In genomic region chr7:63444484-63445345, GRCm38 (mm10) we compare ENCODE assay signal across 9 mouse cellular contexts. TPM values are rescaled to one million over a fixed set of nuclear protein-coding genes. Genes with fewer than 3 reads are reported as not detected.
DNase-seq lines count a peak whose midpoint lies in the region; ATAC-seq and TF ChIP-seq lines count a peak whose summit lies in the region.
"Had no signal": no experiment of that assay in that cellular context is flagged by ENCODE, and none has a peak within 500 bp of the region (broad histone marks: within the 10 kb centered on the region; RNA-seq: fewer than 3 reads in every experiment).

Otud7a (plus strand) TSS chr7:63444751.

- H3K4me2 ChIP-seq in lung, embryonic 14.5 days = peak within 1 kb of the TSS; percentile 85
- peak within 1 kb of the TSS; percentile 96 for H3K4me2 ChIP-seq in intestine, postnatal 0 days (replicated peaks; ENCODE audit: low read depth)
- peak within 1 kb of the TSS; percentile 79 for H3K4me2 ChIP-seq in midbrain, embryonic 16.5 days (ENCODE audit: low read length)

- H3K9ac ChIP-seq in lung, embryonic 14.5 days = peak within 1 kb of the TSS; percentile 16; the same call in 1 of the 2 replicates
- H3K9ac ChIP-seq in intestine, postnatal 0 days (ENCODE audit: low read depth, low read length) = no peak within 1 kb of the TSS
- H3K9ac ChIP-seq in midbrain, embryonic 16.5 days (ENCODE audit: low read depth, low read length) = peak within 1 kb of the TSS; percentile 87

- H3K9me3 ChIP-seq in lung, embryonic 14.5 days (ENCODE audit: low read depth, low read length) = no peaks in the 10 kb centered on the region
- no peaks in the 10 kb centered on the region for H3K9me3 ChIP-seq in intestine, postnatal 0 days (ENCODE audit: control insufficient read depth)
- H3K9me3 ChIP-seq in midbrain, embryonic 16.5 days (replicated peaks; ENCODE audit: control insufficient read depth, low read length, poor library complexity, severe bottlenecking) = no peaks in the 10 kb centered on the region

- H3K36me3 ChIP-seq in lung, embryonic 14.5 days (ENCODE audit: insufficient read depth) = no peaks in the 10 kb centered on the region
- H3K36me3 ChIP-seq in intestine, postnatal 0 days (ENCODE audit: control insufficient read depth, insufficient read depth) = no peaks in the 10 kb centered on the region
- no peaks in the 10 kb centered on the region for H3K36me3 ChIP-seq in midbrain, embryonic 16.5 days (ENCODE audit: control insufficient read depth, insufficient read depth, low read length)

- peaks cover 16% of the 10 kb centered on the region for H3K27me3 ChIP-seq in lung, embryonic 14.5 days (ENCODE audit: insufficient read depth, low read length)
- H3K27me3 ChIP-seq in intestine, postnatal 0 days (replicated peaks; ENCODE audit: control insufficient read depth, insufficient read depth, low read length) = peaks cover 16% of the 10 kb centered on the region
- no peaks in the 10 kb centered on the region for H3K27me3 ChIP-seq in midbrain, embryonic 16.5 days (ENCODE audit: control insufficient read depth, insufficient read depth, low read depth, low read length)

- peak within 1 kb of the TSS; percentile 49 for H3K4me3 ChIP-seq in lung, embryonic 14.5 days (ENCODE audit: low read depth, low read length)
- no peak within 1 kb of the TSS for H3K4me3 ChIP-seq in lung, adult 2 months (replicated peaks; ENCODE audit: extremely low read depth, low read depth, low read length)
- H3K4me3 ChIP-seq in cortical plate, adult 2 months (ENCODE audit: insufficient read depth, low read length) = peak within 1 kb of the TSS; percentile 99
- H3K4me3 ChIP-seq in intestine, postnatal 0 days (ENCODE audit: low read depth, low read length) = peak within 1 kb of the TSS; percentile 57
- peak within 1 kb of the TSS; percentile 94 for H3K4me3 ChIP-seq in midbrain, embryonic 16.5 days (ENCODE audit: low read depth, low read length)

- no peaks in the 10 kb centered on the region for H3K4me1 ChIP-seq in lung, embryonic 14.5 days (ENCODE audit: insufficient read depth)
- H3K4me1 ChIP-seq in lung, adult 2 months (ENCODE audit: control insufficient read depth, insufficient read depth, low read length) = no peaks in the 10 kb centered on the region
- peaks cover 7% of the 10 kb centered on the region for H3K4me1 ChIP-seq in cortical plate, adult 2 months (ENCODE audit: control insufficient read depth, insufficient read depth, low read length)
- H3K4me1 ChIP-seq in intestine, postnatal 0 days (replicated peaks; ENCODE audit: control insufficient read depth, insufficient read depth, low read length) = no peaks in the 10 kb centered on the region
- H3K4me1 ChIP-seq in midbrain, embryonic 16.5 days (ENCODE audit: control insufficient read depth, insufficient read depth, low read length) = peaks cover 11% of the 10 kb centered on the region; the same call in 1 of the 2 replicates

- TF ChIP-seq POLR2A in lung, adult 2 months (IDR thresholded peaks at IDR 0.05; ENCODE audit: borderline replicate concordance, extremely low read depth, low read depth, low read length) = no peak
- TF ChIP-seq POLR2A in cortical plate, adult 2 months (IDR thresholded peaks at IDR 0.05; ENCODE audit: extremely low read depth, insufficient read depth, low read length) = peak; percentile 34; the same call in 1 of the 2 replicates

- H3K27ac ChIP-seq in lung, embryonic 14.5 days (ENCODE audit: low read depth) = no peak within 1 kb of the TSS
- H3K27ac ChIP-seq in cortical plate, adult 2 months (ENCODE audit: insufficient read depth, low read length) = peak within 1 kb of the TSS; percentile 99
- H3K27ac ChIP-seq in intestine, postnatal 0 days (ENCODE audit: low read depth, low read length) = no peak within 1 kb of the TSS
- peak within 1 kb of the TSS; percentile 88 for H3K27ac ChIP-seq in midbrain, embryonic 16.5 days (ENCODE audit: low read length)

- DNase-seq in lung, embryonic 14.5 days = peak; percentile 75
- DNase-seq in lung, adult 2 months = no peak
- DNase-seq in gastrocnemius, postnatal 4 days (ENCODE audit: low spot score in 2 of 2) = peak; percentile 20 to 36
- DNase-seq in left cerebral cortex, postnatal 36 days (ENCODE audit: low spot score in 2 of 2) = peak; percentile 88 to 94
- DNase-seq in testis, postnatal 14 days (ENCODE audit: low spot score) = peak; percentile 65

- TF ChIP-seq CTCF in lung, embryonic 14.5 days (IDR thresholded peaks at IDR 0.05; ENCODE audit: low read depth) = no peak
- TF ChIP-seq CTCF in lung, adult 2 months (IDR thresholded peaks at IDR 0.05; ENCODE audit: insufficient read depth, low read length) = no peak
- TF ChIP-seq CTCF in cortical plate, adult 2 months (IDR thresholded peaks at IDR 0.05; ENCODE audit: extremely low read depth, insufficient read depth, low read length) = no peak
- no peak for TF ChIP-seq CTCF in intestine, postnatal 0 days (IDR thresholded peaks at IDR 0.05; ENCODE audit: low read depth)

- intact Hi-C loops in left cerebral cortex, postnatal 36 days (cut with DNase I) = loop anchor here (2.0 to 10.0 kb wide), 3 partner anchors 100 to 224 kb away; no protein-coding TSS in a partner anchor

- WGBS in lung, embryonic 14.5 days = under 1% methylated on average over 110 of the region's 123 CpGs
- WGBS in lung, adult 2 months = 1% methylated on average over 122 of the region's 123 CpGs
- WGBS in intestine, postnatal 0 days = under 1% methylated on average over 107 of the region's 123 CpGs
- WGBS in midbrain, embryonic 16.5 days = under 1% methylated on average over 82 of the region's 123 CpGs

- peak; percentile 89 for ATAC-seq in lung, embryonic 14.5 days (ENCODE audit: insufficient read depth)
- ATAC-seq in intestine, postnatal 0 days = peak; percentile 69
- peak; percentile 94 for ATAC-seq in midbrain, embryonic 16.5 days

RNA-seq across cellular contexts. Expression of gene Otud7a, which starts in this region (rescaled TPM):
- polyA plus RNA-seq in lung, embryonic 14.5 days (2014; fragmentation: Nextera tagmentation; extraction: Ambion mirVana) = 0.13 and 0.37 TPM in 2 replicates
- polyA plus RNA-seq in lung, adult 2 months (2012; rRNA removed) = 0.07 and 0.12 TPM in 2 replicates
- polyA plus RNA-seq in cortical plate, adult 2 months (2012; rRNA removed) = 52.1 and 63.2 TPM in 2 replicates
- total RNA-seq in gastrocnemius, postnatal 4 days (2021) = under 1 TPM; 0.29 to 0.34 TPM
- 0.13 and 0.21 TPM in 2 replicates for polyA plus RNA-seq in intestine, postnatal 0 days (2015; fragmentation: Nextera tagmentation; extraction: Ambion mirVana)
- total RNA-seq in left cerebral cortex, postnatal 36 days (2021) = 10 to 100 TPM; 80.5 to 84.1 TPM
- polyA plus RNA-seq in midbrain, embryonic 16.5 days (2015; fragmentation: Nextera tagmentation; extraction: Ambion mirVana) = 2.7 and 3.4 TPM in 2 replicates
- total RNA-seq: liver, adult 2 months had no signal
- polyA plus RNA-seq: liver, adult 2 months had no signal

Comparison
In these comparisons a context has a peak if more than half of its experiments do, and no peak if none do; other contexts are left out.
1. RNA of gene Otud7a (total RNA-seq): 80.5 to 84.1 TPM in left cerebral cortex, postnatal 36 days; 0.29 to 0.34 TPM in gastrocnemius, postnatal 4 days; every median in the first group is over 10 times any median in the second.
2. RNA of gene Otud7a (polyA plus RNA-seq): 52.1 to 63.2 TPM in cortical plate, adult 2 months; 2.7 to 3.4 TPM in midbrain, embryonic 16.5 days, 0.13 to 0.37 TPM in lung, embryonic 14.5 days, 0.13 to 0.21 TPM in intestine, postnatal 0 days and 0.07 to 0.12 TPM in lung, adult 2 months; every median in the first group is over 10 times any median in the second.
3. Peak in DNase-seq, ATAC-seq, H3K4me3 ChIP-seq, H3K9ac ChIP-seq and H3K4me2 ChIP-seq in lung, embryonic 14.5 days; RNA of the gene not detected or under 1 TPM.
4. Peak in DNase-seq in gastrocnemius, postnatal 4 days; RNA of the gene not detected or under 1 TPM.
5. Peak in ATAC-seq, H3K4me3 ChIP-seq and H3K4me2 ChIP-seq in intestine, postnatal 0 days; RNA of the gene not detected or under 1 TPM.
6. H3K27ac ChIP-seq: peak in cortical plate, adult 2 months (single experiment) and midbrain, embryonic 16.5 days (single experiment); none in lung, embryonic 14.5 days (single experiment) and intestine, postnatal 0 days (single experiment).
7. Peak in every context shown above with its lines, with median percentiles within 50 percentile points of each other: ATAC-seq and H3K4me2 ChIP-seq.